Mouse (Mus musculus) cerebellum, postnatal 25 days (tissue): ENCODE data around the gene Smap2.

Source experiments
- DNase-seq, 2 experiments: peaks; one replicate each; pipeline ENCODE4 v3.0.0; 2021; ENCODE audit warnings: mixed read lengths in 2 of 2

Gene Smap2

DNA sequence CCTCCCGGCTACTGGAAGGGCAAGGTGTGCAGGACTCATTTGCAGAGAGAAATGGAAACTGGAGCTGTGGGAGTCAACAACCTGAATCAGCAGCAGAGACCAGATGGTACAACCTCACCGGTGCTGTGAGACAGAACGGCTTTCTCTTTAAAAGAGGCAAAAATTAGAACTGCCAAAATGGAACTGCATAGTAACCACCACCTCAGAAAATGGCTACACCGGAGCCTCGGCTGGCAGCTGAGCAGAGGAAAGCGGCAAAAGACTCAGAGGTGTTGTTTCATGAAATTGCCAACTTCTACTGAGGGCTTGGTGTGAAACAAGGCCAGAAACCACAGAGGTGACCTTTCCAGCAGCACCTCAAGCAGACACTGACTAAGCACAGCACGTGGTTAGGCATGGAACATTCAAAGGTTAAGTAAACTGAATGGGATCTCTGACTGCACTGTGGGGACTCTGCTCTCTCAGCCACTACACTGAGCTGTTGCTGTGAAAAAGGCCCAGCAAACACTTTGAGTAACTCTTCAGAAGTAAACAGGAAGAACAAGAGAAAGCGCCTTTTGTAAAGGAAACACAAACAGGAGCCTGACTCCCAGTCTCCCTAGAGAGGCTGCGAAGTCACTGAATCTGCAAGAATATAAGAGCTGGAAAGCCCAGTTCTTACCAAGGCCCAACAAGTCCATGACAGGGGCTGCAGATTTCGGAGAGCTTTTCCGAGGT lies 42.2 kb downstream of the Smap2 start:
- DNase-seq, result peak; percentile 58

DNA sequence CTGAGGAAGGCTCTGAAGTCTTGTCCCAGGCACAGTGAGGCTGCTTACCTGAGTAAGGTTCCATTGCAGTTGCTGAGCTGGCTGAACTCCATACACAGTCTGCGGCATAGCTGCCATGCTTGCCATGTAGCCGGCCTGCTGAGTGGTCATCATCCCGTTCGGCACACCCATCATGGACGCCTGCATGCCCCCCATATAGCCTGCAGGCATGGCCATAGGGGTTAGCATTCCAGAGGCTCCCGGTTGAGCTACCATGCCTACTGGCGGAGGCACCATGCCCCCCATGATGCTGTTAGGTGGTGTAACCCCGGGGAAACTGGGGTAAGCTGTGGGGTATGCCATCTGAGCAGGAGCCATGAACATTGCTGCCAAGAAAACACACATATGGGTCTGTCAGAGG lies 45.2 kb downstream of the Smap2 start:
- DNase-seq, result no peak

DNA sequence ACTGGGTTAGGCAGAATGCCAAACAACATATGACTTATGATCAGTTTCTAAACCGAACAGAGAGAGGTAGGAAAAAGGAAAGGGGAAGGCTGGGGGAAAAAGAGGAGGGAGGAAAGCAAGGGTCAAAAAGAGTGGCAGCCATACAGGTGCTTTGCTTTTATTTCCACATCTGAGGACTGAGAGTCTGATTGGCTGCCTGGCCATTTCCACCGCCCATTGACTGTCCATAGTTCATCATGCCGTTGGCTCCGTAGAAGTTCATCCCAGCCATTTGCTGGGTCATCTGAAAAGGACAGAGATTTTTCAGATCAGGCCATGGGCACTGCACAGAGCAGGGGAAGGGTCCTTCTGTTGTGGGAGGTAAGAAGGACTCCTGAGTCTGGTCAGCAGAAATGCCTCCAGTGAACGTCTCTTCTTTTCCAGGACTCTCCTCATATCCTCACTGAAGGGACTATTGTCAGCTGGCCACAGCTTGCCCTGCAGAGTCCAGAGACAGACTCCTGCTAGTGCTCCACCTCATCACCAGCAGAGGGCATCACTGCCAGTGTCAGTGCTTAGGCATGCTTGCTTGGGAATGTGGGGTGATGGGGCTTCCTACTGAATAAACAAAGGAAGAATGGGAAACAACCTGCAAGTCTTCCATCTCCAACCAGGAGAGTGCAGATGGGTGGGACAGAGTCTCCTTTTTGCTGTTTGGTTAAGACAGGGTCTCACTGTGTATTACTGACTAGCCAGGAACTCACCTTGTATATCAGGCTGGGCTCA lies 47.5 kb downstream of the Smap2 start:
- peak; percentile 43 to 63 for DNase-seq

DNA sequence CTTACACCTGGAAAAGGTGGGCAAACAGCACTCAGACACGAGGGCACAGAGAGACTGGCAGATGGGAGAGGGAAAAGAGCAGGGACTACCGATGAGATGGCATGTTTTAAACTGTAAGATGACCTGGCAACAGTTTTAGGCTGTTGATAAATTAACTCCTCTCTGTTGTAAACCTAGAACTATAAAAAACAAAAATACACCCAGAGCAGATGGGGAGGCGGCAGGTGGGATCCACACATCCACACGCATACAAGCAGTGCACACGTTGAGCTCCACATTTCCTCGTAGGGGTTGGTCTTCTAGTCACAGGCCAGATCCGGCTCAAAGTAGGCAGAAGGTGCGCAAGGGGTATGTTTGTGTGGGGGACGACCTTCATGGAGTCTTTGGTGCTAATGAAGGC lies 48.6 kb downstream of the Smap2 start:
- DNase-seq, result peak; percentile 57 to 72

DNA sequence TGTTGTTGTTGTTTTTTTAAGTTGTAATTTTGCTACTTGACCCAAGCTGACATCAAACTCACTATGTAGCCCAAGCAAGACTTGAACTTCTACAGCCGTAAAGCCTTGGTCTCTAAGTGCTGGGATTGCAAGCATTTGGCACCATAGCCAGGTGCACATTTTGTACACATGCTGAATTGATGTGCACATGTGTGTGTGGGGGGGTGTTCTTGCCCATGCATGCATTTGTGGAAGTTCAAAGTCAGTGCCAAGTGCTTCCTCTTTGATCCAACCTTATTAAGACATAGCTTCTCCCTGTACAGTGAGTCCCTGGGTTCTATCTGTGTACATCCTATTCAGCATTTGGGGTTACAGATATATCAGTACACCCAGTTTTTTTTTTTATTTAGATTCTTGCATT lies 61.5 kb downstream of the Smap2 start:
- DNase-seq, result no peak

DNA sequence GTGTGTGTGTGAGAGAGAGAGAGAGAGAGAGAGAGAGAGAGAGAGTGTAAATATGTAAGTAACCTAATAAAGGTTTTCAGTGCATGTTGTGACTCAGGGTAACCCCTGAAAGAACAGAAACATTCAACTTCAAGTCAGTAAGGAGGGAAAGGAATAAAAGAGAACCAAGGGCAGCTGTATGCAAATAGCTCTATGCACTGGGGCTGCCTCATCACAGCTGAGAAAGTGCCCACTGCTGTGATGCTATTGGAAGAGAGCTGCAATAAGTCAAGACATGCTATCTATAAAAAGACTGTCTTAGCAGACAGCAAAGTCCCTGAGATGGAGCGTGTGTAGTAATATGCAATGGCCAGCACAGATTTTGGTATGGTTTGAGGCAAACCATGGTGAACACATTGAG lies 63.4 kb downstream of the Smap2 start:
- DNase-seq, result no peak

DNA sequence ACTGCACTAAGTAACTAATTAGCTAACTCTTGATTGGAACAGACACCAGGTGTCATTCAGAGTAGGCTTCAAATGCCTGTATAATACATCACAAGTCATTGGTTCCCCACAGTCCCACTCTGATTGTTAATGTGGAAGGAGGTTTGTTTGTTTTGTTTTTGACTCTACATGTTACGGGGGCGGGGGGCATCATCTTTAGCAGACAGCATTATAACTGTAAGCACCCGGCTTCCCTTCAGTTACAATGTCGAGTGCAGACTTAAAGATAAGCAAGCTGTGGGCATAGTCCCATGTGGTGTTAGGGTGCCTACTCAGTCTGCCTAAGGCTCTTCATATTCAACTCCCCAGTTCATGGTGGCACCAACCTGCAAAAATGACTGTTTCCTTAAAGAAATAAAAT lies 64.0 kb downstream of the Smap2 start:
- DNase-seq, result no peak

DNA sequence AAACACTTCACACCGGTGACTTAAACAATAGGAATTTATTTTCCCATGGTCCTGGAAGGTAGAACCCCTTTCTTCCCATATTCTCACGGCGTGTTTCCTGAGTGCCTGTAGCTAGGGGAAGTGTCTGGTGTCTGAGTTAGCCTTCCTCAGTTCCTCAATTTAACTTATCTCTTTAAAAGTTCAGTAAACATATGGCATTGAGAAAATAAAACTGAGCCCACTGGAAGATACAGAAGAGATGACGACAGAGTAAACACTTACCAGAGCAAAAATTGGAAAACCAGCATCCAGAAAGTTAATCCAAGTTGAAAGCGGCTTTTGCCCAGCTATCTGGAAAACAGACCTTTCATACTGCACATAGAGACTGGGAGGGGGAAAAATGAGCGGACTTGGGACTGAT lies 64.9 kb downstream of the Smap2 start:
- no peak for DNase-seq

DNA sequence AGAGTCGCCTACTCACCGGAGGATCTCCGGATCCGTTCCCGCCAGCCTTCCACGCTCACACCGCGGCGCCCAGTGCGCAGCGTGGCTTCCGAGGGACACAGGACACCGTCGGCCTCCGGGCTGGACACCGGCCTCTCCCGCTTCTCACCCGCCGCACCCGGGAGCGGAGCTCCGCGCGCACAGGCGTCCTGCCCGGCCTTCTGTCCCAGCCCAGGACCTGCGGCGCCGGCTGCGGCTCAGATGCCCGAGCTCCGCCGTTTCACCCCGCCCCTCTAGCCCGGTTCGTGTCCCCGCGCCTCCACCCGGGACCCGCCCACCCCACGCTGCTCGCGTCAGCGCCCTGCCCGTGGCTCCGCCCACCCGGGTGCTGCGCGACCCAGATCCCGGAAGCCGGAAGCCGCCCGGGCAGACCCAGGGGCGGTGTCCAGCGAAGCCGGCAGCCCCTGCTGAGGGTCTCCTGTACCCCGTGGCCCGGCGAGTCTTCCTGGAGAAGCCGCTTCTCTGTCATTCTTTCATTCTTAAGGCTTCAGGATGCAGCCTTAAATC lies 65.5 kb downstream of the Smap2 start, which contains the start of gene Zfp69:
Zfp69 (minus strand) TSS at position 272 of the 546 bp plus-strand sequence.
- peak; percentile 91 to 97 for DNase-seq

DNA sequence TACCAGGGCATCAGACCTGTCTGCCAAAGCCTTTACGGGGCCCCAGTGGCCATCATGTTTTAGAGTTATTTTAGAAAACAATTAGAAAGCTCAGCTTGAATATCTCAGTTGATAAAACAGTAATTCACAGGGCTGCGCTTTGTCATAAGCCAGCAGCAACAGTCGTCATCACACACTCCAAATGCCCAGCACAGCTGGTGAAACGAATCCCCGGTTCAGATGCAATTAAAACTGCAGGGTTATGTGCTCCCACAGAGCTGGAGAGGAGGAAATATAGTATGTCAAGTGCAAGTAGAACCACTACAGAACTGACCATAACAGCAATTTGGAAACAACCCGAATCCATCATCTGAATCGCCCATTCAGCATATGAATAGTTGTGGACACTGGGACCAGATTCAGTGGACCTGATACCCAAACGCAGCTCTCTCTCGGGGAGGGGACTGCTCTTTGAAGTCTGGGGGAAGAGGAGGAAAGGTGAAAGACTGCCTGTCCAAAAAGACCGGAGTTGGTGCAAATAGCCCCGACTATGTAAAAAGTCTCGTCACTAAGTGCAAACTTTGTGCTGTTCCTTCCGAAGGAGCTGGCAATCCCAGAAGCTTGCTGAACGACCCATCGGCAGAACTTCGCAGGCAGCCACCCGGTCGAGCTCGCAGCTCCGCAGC lies 66.2 kb downstream of the Smap2 start:
- no peak for DNase-seq

DNA sequence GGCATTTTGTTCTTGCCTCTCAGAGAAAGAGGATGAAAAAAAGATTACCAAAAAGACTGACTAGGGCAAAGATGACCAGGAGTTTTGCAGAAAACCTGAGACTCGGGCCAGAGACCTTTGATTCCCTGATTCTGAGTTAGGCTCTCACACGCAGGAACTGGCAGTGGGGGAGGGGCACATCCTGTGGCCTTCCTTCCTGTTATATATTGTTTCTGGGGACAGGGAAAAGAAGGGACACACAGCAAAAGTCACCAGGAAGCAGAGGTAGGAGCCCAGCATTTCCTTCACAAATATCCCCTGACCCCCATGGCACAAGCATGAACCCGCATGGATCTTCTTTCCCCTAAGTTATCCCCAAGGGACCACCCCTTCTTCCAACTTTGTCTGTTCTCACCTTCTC lies 68.1 kb downstream of the Smap2 start:
- no peak for DNase-seq

DNA sequence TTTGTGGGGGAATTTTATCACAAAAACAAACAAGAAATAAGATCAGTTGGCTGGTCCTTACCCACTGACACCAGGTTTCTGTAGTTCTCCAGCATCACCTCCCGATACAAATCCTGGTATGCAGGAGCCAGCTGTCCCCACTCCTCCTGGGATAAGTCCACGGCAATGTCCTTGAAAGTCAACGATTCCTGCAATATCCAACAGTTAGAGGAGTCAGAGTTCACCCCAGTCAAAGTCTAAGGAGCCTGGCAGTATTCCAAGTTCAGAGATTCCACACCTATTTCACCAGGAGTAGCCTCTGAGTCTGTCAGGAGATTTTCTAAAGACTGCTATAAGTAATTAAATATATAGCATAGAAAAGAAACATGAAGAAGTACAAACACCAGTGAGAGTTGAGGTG lies 82.0 kb downstream of the Smap2 start:
- no peak for DNase-seq

DNA sequence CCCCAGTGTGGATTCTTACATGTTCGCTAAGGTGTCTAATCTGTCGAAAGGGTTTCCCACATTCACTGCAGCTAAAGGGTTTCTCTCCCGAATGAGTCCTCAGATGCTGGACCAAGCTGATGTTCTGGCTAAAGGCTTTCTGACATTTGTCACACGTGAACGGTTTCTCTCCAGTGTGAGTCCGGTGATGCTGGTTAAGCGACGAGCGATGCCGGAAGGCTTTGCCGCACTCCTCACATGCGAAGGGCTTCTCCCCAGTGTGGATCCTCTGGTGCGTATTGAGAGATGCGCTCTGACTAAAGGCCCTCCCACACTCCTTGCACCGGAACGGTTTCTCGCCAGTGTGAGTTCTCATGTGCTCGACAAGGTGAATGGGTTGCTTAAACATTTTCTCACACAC lies 86.3 kb downstream of the Smap2 start:
- DNase-seq, result no peak

DNA sequence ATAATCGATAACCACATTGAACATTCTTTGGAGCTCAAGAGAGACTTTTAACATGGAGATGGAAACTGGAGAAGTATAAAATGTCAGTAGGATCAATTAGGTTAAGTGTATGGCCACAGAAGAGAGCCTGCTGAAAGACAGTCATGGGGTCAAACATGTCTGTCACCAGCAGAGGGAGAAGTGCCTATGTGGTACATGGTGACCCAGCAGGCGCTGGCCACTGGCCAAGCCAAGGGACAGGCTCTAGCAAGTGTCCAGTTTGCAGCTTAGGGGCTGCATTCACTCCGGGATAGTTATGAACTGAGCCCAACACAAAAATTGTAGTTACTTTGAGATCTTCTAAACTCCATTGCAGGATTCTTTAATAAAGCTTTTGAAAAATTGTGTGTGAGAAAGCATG lies 88.4 kb downstream of the Smap2 start:
- peak in 1 of 2 experiments; percentile 61 for DNase-seq

DNA sequence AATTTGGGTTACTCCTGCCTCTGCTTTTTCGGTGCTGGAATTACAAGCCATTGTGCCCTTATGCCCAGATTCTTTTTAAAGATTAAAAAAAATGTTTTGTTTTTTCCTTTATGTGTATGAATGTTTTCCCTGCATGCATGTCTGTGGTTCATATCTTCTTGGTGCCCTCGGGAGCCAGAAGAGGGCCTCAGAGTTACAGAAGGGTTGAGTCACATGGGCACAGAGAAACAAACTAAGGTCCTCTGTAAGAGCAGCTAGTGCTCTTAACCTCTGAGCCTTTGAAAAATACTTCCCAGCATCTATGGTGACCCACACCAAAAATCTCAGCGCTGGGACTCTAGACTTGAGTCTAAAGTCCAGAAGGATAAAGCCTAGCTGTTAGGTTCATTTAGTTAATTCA lies 91.7 kb downstream of the Smap2 start:
- DNase-seq, result peak; percentile 35 to 54

DNA sequence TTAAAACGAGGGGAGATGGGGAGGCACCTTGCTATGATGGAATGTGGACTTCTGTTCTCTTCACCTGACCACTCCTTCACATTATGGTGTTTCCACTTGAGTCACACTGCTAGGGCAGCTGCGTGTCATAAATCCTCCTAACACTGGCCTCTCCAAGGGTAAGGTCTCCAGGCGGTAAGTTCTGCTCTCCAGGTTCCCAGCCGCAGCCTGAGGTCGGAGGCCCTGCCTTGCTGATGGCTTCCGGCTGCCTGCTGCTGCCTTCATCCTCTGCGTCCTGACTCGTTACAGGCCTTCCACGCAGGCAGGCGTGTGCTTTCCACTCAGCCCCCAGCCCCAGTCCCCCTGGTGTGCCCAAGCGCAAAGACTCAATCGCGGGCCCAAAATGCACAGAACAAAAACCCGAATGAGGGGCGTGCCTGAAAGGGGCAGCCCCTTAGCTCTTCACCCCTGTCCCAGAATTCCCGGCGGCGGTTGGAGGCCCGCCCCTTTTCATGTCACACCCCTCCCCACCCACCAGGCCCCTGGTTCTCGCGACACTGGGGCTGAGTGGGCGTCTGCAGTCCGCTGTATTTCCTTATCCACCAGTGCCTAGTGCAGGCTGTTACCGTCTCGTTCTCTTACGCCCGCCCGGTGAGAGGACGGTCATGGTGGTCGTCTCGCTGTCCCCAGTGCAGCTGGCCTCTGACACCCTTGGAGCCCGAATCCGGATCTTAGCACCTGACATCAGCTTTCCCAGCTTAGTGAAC lies 92.3 kb downstream of the Smap2 start, which contains the start of gene Exo5:
Exo5 (minus strand) TSS at position 464 of the 746 bp plus-strand sequence.
- peak; percentile 82 to 90 for DNase-seq

DNA sequence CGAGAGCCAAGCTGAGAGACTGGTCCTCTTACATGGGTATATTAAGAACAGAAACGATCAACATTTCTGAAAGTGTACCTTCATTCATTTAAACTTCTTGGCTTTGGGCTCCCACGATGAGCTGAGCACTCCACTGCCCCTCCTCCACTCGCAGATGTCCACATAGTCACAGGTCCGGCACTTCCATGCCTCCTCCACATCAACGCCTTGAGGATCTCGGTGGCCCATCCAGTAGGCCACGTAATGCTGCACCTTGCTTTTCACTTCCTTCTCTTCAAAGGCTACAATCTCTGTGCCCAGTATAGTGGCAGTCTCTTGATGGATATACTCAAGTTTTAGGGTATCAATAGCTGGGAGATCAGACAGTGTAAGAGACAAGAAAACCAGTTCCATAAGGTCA lies 95.6 kb downstream of the Smap2 start:
- DNase-seq, result no peak
